Mouse (Mus musculus): Measurements from ENCODE around the gene Pkig. TPM values are rescaled to one million over a fixed set of nuclear protein-coding genes. Genes with fewer than 3 reads are reported as not detected.
"Not testable (repeated sequence)": the region's sequence is repeated elsewhere in the genome, so short reads cannot be mapped to it uniquely, and the experiment has no call there.

The Pkig gene
- polyA plus RNA-seq, 1 experiment from 2014 or later, result 87.0 TPM

- H3K27me3 ChIP-seq, result no peaks in the 10 kb centered on the region
- in situ Hi-C loops (cut with MboI; ENCODE audit: low pct_unique_long_range_greater_than_20kb), result loop anchor here (25.0 kb wide), 1 partner anchor 94 kb away; no protein-coding TSS in a partner anchor
These were observed 40.3 kb upstream of the Pkig start for GRCm38 (mm10) chr2:163617874-163618273.

GRCm38 (mm10) chr2:163620451-163620850 is 37.7 kb upstream of the Pkig start:
- ChIA-PET CTCF (interaction anchor here (1.3 kb wide), 1 partner anchor 11 kb away, joined by 3 read pairs; no protein-coding TSS in a partner anchor), POLR2A (interaction anchor here (0.5 to 1.2 kb wide), 2 partner anchors 9 to 38 kb away, joined by 3 read pairs; partner anchors contain the start of gene Pkig)
- DNase-seq (ENCODE audit: low read depth, low spot score) (no peak), ATAC-seq (peak; percentile 23)
- no peaks in the 10 kb centered on the region for H3K27me3 ChIP-seq
- TF ChIP-seq CTCF (IDR thresholded peaks at IDR 0.05), result no peak
- in situ Hi-C loops (cut with MboI; ENCODE audit: low pct_unique_long_range_greater_than_20kb), result loop anchor here (25.0 kb wide), 1 partner anchor 92 kb away; no protein-coding TSS in a partner anchor

More at GRCm38 (mm10) chr2:163617874-163618273, 40.3 kb upstream of the Pkig start:
- no peak for ATAC-seq
- ChIA-PET POLR2A (interaction anchor here (1.3 kb wide), 1 partner anchor 27 kb away, joined by 3 read pairs; the partner anchor contains the start of gene Serinc3), CTCF (interaction anchor here (2.1 kb wide), 1 partner anchor 23 kb away, joined by 6 read pairs; no protein-coding TSS in a partner anchor)
- no peak for DNase-seq (ENCODE audit: low read depth, low spot score)
- TF ChIP-seq CTCF (IDR thresholded peaks at IDR 0.05), result no peak

- in situ Hi-C loops (cut with MboI; ENCODE audit: low pct_unique_long_range_greater_than_20kb), result loop anchor here (25.0 kb wide), 1 partner anchor 91 kb away; no protein-coding TSS in a partner anchor
- not testable (repeated sequence) for ATAC-seq; DNase-seq (ENCODE audit: low read depth, low spot score); H3K27me3 ChIP-seq
- POLR2A ChIA-PET, result interaction anchor here (1.2 kb wide), 1 partner anchor 8 kb away, joined by 3 read pairs; no protein-coding TSS in a partner anchor
- CTCF ChIA-PET, result interaction anchor here (0.7 to 1.0 kb wide), 2 partner anchors 9 to 18 kb away, joined by 3 read pairs; no protein-coding TSS in a partner anchor
These were observed 36.8 kb upstream of the Pkig start for GRCm38 (mm10) chr2:163621401-163621800.

- CTCF ChIA-PET, result interaction anchor here (0.9 to 3.1 kb wide), 8 partner anchors 9 to 97 kb away, joined by 3 to 10 read pairs (median 4); partner anchors contain the start of gene Pkig
- no peak for TF ChIP-seq CTCF (IDR thresholded peaks at IDR 0.05)
- in situ Hi-C loops (cut with MboI; ENCODE audit: low pct_unique_long_range_greater_than_20kb), result no loop called here
- ATAC-seq, result no peak
- POLR2A ChIA-PET, result no interaction called here
- no peak for DNase-seq (ENCODE audit: low read depth, low spot score)
- no peaks in the 10 kb centered on the region for H3K27me3 ChIP-seq
These were observed 27.0 kb upstream of the Pkig start for GRCm38 (mm10) chr2:163631223-163631622.

- DNase-seq (ENCODE audit: low read depth, low spot score) (no peak), ATAC-seq (no peak)
- no peaks in the 10 kb centered on the region for H3K27me3 ChIP-seq
- TF ChIP-seq CTCF (IDR thresholded peaks at IDR 0.05), result peak; percentile 54
- POLR2A ChIA-PET, result no interaction called here
- in situ Hi-C loops (cut with MboI; ENCODE audit: low pct_unique_long_range_greater_than_20kb), result no loop called here
- CTCF ChIA-PET, result interaction anchor here (0.9 to 3.1 kb wide), 7 partner anchors 8 to 97 kb away, joined by 3 to 10 read pairs (median 4); partner anchors contain the start of gene Pkig
These were observed 26.5 kb upstream of the Pkig start for GRCm38 (mm10) chr2:163631715-163632114.

GRCm38 (mm10) chr2:163634211-163634610 is 24.0 kb upstream of the Pkig start:
- DNase-seq (ENCODE audit: low read depth, low spot score) (no peak), ATAC-seq (no peak)
- no peaks in the 10 kb centered on the region for H3K27me3 ChIP-seq
- ChIA-PET POLR2A (no interaction called here), CTCF (no interaction called here)
- in situ Hi-C loops (cut with MboI; ENCODE audit: low pct_unique_long_range_greater_than_20kb), result no loop called here
- TF ChIP-seq CTCF (IDR thresholded peaks at IDR 0.05), result no peak

- DNase-seq (ENCODE audit: low read depth, low spot score), result no peak
- no peak for ATAC-seq
- ChIA-PET POLR2A (no interaction called here), CTCF (interaction anchor here (0.9 kb wide), 1 partner anchor 13 kb away, joined by 3 read pairs; no protein-coding TSS in a partner anchor)
- no peaks in the 10 kb centered on the region for H3K27me3 ChIP-seq
- TF ChIP-seq CTCF (IDR thresholded peaks at IDR 0.05), result no peak
- in situ Hi-C loops (cut with MboI; ENCODE audit: low pct_unique_long_range_greater_than_20kb), result no loop called here
These were observed 22.1 kb upstream of the Pkig start for GRCm38 (mm10) chr2:163636057-163636456.

GRCm38 (mm10) chr2:163637655-163638266 is 20.4 kb upstream of the Pkig start:
- CTCF ChIA-PET, result interaction anchor here (0.9 to 2.0 kb wide), 3 partner anchors 12 to 38 kb away, joined by 3 to 8 read pairs (median 5); partner anchors contain the start of gene Pkig
- in situ Hi-C loops (cut with MboI; ENCODE audit: low pct_unique_long_range_greater_than_20kb), result no loop called here
- TF ChIP-seq CTCF (IDR thresholded peaks at IDR 0.05), result no peak
- POLR2A ChIA-PET, result interaction anchor here (0.6 to 1.0 kb wide), 2 partner anchors 9 to 32 kb away, joined by 3 read pairs; no protein-coding TSS in a partner anchor
- no peaks in the 10 kb centered on the region for H3K27me3 ChIP-seq
- no peak for ATAC-seq
- DNase-seq (ENCODE audit: low read depth, low spot score), result no peak

- in situ Hi-C loops (cut with MboI; ENCODE audit: low pct_unique_long_range_greater_than_20kb), result no loop called here
These were observed 17.7 kb upstream of the Pkig start for GRCm38 (mm10) chr2:163640493-163640892.

GRCm38 (mm10) chr2:163641681-163642080 is 16.5 kb upstream of the Pkig start:
- in situ Hi-C loops (cut with MboI; ENCODE audit: low pct_unique_long_range_greater_than_20kb), result no loop called here
- POLR2A ChIA-PET, result interaction anchor here (0.7 kb wide), 1 partner anchor 82 kb away, joined by 3 read pairs; no protein-coding TSS in a partner anchor
- H3K27me3 ChIP-seq, result no peaks in the 10 kb centered on the region
- CTCF ChIA-PET, result no interaction called here
- ATAC-seq (no peak), DNase-seq (ENCODE audit: low read depth, low spot score) (no peak)
- TF ChIP-seq CTCF (IDR thresholded peaks at IDR 0.05), result no peak

More at GRCm38 (mm10) chr2:163640493-163640892, 17.7 kb upstream of the Pkig start:
- no peaks in the 10 kb centered on the region for H3K27me3 ChIP-seq
- CTCF ChIA-PET, result interaction anchor here (1.2 to 1.3 kb wide), 3 partner anchors 9 to 41 kb away, joined by 3 to 6 read pairs (median 5); no protein-coding TSS in a partner anchor
- no peak for ATAC-seq
- DNase-seq (ENCODE audit: low read depth, low spot score), result no peak
- no peak for TF ChIP-seq CTCF (IDR thresholded peaks at IDR 0.05)
- POLR2A ChIA-PET, result no interaction called here

Data from Patski (cell line).